Mouse (Mus musculus) lung, postnatal 0 days (tissue): Measurements from ENCODE around the gene Rasgrp2.

Experiments used
- CTCF ChIP-seq: IDR thresholded peaks from 2 replicates; pipeline ENCODE4 v1.5.1; 2016; ENCODE audit warnings: antibody characterized with exemption, mild to moderate bottlenecking
- EP300 ChIP-seq: IDR thresholded peaks from 2 replicates; pipeline ENCODE4 v1.6.1; 2016; ENCODE audit warnings: antibody characterized with exemption, mild to moderate bottlenecking, control low read depth

DNA sequence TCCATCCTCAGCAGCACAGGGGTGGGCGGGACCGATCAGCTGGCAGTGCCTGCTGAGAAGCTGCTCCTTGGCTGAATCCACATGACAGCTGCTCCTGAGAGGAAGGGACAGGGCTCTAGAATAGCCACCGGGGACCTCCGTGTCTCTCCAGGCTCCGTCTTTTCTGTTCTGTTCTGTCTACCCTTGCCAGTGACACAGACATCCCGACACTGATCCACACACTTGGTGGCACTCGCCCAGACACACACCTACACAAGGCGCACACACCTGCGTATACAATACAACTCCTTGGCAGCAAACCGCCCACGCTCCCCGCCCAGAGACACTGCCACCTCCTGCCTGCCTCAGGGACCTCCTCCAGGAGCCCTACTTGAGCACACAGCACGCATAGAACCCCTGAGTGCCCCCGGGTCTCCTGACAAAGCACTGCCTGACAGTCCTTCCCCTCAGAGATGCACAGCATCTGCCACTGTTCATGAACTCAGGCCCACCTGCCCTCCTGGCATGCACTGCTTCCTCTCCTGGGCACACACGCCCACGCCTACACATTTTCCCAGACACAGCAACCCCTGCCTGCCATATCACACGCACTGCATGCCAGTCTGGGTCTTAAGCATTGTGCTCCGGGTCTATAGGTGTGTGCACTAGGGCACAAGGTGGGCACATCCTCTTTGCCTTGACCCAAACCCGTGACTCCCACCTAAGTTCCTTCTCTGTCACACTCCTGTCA, 21.5 kb downstream of the Rasgrp2 start:
- TF ChIP-seq CTCF (no peak), EP300 (no peak)
